Mouse (Mus musculus): ENCODE measurements around the gene Rab44. TPM values are rescaled to one million over a fixed set of nuclear protein-coding genes. Genes with fewer than 3 reads are reported as not detected.

Rab44 gene
- polyA plus RNA-seq, 1 experiment: 0.06 TPM

DNA sequence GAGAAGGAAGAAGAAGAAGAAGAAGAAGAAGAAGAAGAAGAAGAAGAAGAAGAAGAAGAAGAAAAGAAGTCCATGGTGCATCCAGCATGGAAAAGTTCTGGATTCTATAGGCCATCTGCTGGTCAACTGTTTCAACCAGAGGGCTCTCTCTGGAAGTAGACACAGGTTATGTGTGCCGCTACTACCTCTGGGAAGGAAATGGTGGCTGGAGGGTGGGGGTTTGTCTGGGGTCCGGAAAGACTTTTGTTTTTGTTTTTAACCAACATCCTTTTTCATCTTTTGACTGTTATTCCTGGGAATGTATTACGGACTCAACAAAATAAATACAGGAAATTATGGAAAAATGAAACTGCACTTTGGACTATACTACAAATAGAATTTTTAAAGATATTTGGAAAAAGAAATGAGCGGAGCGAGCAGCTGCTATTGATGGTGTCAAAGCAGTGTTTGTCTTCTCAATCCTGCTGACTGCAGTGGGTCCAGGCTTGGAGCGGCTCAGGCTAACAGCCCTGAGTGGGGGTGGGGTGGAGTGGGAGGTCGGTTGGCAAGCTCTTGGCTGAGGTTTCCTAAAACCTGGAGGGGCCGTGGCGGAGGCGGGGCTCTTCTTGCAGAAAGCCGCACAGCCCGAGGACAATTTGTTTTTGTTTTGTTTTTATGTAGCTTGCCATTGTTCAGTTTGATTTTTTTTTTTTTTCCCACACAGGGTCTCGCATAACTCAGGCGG, 36.0 kb upstream of the Rab44 start:
- Histone ChIP-seq H3K4me3 (ENCODE audit: insufficient read depth, poor library complexity, severe bottlenecking) (peak overlapping the region; percentile 7), H3K79me3 (ENCODE audit: low read depth) (no peaks in the 10 kb centered on the region), H3ac (ENCODE audit: control insufficient read depth, insufficient read length, low read depth) (peak overlapping the region; percentile 59), H3K36me3 (ENCODE audit: control insufficient read depth, insufficient read depth) (no peaks in the 10 kb centered on the region), H3K79me2 (ENCODE audit: control insufficient read depth, insufficient read depth) (no peaks in the 10 kb centered on the region), H3K27me3 (ENCODE audit: control insufficient read depth, insufficient read depth, insufficient read length) (no peaks in the 10 kb centered on the region)
- TF ChIP-seq FOSL1 (IDR thresholded peaks at IDR 0.05; ENCODE audit: insufficient read depth, low read length, poor library complexity, severe bottlenecking): no peak
- TF ChIP-seq CTCF (IDR thresholded peaks at IDR 0.05; ENCODE audit: control insufficient read depth, insufficient read depth, insufficient read length): no peak
- TF ChIP-seq MAX (IDR thresholded peaks at IDR 0.05): no peak

DNA sequence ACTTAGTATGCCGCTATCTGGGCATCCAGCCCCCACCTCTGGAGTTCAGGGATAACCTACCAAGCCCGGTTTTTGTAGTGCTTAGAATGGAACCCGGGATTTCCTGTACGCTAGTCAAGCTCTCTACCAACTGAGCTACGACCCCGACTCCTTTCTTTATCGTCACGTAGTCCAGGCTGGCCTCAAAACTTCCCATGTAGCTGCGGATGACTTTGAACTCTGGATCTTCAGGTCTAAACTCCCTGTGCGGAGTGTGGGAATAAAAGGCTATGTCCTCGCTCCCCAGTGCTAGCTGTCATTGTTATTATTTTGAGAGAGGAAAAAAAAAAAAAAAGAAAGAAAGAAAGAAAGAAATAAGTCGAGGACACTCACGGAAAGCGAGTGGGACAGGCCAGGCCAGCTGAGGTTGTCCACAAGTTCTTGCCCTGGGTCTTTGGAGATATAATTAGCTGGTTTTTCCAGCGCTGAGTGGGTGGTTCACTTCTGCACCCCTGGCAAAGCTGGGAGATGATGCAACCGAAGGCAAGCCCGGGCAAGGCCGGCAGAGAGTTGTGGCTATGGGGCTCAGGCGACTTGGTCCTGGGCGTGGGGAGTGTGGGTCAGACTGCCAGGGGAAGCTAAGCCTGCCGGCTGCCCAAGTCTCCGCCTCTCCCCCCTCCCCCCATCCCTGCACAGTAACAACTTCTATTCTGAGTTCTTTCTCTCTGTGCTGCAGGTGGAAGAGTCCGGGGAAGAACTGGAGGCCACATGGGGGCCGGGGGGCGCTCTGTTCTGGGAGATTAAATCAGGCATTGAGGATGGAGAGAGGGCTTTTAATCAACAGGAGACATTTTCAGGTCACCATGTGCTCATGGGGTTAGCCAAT, 35.2 kb upstream of the Rab44 start:
- H3K4me3 ChIP-seq (ENCODE audit: insufficient read depth, poor library complexity, severe bottlenecking): peak overlapping the region; percentile 7
- H3K79me2 ChIP-seq (ENCODE audit: control insufficient read depth, insufficient read depth): no peaks in the 10 kb centered on the region
- H3ac ChIP-seq (ENCODE audit: control insufficient read depth, insufficient read length, low read depth): peak overlapping the region; percentile 58
- H3K36me3 ChIP-seq (ENCODE audit: control insufficient read depth, insufficient read depth): no peaks in the 10 kb centered on the region
- H3K79me3 ChIP-seq (ENCODE audit: low read depth): no peaks in the 10 kb centered on the region
- TF ChIP-seq MYOD1 (IDR thresholded peaks at IDR 0.05; ENCODE audit: control insufficient read depth, insufficient read length, low read depth) (no peak), CEBPB (IDR thresholded peaks at IDR 0.05; ENCODE audit: low read depth) (peak; percentile 97)
- no peaks in the 10 kb centered on the region for H3K27me3 ChIP-seq (ENCODE audit: control insufficient read depth, insufficient read depth, insufficient read length)

DNA sequence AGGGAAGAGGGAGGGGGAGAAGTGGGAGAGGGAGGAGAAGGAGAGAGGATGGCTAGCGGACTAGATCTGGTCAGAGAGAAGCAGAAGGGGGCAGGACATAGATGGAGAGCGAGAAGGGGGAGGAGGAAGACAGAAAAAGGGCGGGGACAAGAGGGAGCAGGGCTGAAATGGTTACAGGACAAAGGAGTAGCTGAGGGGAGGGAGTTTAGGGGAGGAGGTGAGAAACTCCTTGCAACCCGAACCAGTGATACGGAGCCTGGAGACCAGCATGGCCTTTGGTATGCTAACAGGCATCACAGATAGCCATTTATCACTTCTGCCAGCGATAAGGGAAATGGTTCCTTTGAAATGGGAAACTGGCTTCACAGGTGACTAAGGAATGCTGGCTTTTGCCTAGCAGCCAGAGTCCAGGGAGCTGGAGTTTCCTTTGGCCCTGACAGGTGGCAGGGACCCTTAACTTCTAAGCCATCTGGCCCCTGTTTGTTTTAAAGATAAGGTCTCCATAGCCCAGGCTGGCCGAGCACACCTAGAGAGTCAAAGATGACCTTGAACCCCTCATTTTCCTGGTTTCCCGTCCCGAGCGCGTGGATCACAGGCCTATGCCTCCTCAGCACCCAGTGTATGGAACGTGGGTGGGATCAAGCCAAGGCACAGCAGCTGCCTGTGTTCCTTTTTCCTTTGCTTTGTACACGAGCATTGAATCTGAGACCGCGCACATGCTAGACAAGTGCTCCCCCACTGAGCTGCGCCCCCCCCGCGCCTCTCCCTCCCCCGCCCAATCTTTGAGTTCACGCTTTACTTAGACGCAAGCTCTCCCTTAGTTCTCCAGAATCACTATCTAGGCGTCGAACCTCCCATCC, 33.0 kb upstream of the Rab44 start:
- Histone ChIP-seq H3K4me3 (ENCODE audit: insufficient read depth, poor library complexity, severe bottlenecking) (no peak overlapping the region), H3K36me3 (ENCODE audit: control insufficient read depth, insufficient read depth) (no peaks in the 10 kb centered on the region), H3K27me3 (ENCODE audit: control insufficient read depth, insufficient read depth, insufficient read length) (no peaks in the 10 kb centered on the region), H3ac (ENCODE audit: control insufficient read depth, insufficient read length, low read depth) (no peak overlapping the region), H3K79me2 (ENCODE audit: control insufficient read depth, insufficient read depth) (no peaks in the 10 kb centered on the region), H3K79me3 (ENCODE audit: low read depth) (no peaks in the 10 kb centered on the region)
- no peak for TF ChIP-seq MYOG (IDR thresholded peaks at IDR 0.05; ENCODE audit: control insufficient read depth, extremely low read depth, insufficient read length)
- TF ChIP-seq CTCF (IDR thresholded peaks at IDR 0.05; ENCODE audit: control insufficient read depth, insufficient read depth, insufficient read length): no peak
- no peak for TF ChIP-seq MAX (IDR thresholded peaks at IDR 0.05)
- no peak for TF ChIP-seq USF1 (IDR thresholded peaks at IDR 0.05; ENCODE audit: low read depth)
- TF ChIP-seq FOSL1 (IDR thresholded peaks at IDR 0.05; ENCODE audit: insufficient read depth, low read length, poor library complexity, severe bottlenecking): no peak
- TF ChIP-seq CEBPB (IDR thresholded peaks at IDR 0.05; ENCODE audit: low read depth): no peak
- no peak for TF ChIP-seq MYOD1 (IDR thresholded peaks at IDR 0.05; ENCODE audit: control insufficient read depth, insufficient read length, low read depth)

DNA sequence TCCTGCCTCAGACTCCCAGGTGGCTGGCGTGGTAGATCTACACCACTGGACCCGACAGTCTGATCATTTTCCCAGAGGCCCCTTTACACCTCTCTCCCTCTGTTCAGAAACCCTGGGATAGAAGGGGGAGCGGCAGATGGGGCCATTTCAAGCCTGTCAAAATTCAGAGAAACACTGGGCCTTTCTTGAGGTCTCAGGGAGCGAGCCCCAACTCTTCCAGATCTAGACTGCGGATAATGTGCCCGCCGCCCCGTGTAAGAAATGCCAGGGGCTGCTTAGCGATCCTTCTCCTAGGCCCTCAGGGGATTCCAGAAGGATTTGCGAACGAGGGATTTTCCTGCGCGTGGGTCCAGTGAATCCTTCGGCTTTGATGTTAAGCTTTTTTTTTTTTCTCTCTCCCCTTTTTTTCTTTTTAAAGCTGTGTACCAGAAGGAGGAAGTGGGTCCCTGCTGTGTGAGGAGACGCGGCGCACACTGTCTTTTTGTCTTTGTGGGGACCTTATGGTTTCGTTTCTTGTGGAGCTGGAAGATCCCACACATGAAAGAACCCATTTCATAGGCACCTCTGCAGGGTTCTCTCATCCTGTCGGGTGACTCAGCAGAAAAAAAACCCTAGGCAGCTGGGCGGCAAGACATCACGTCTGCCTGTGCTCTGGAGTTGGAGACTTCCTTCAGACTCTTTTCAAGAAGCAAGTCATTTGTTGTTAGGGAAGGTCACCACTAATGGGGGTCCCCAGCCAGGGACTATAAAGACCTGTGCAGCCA, 32.1 kb upstream of the Rab44 start:
- no peak overlapping the region for H3ac ChIP-seq (ENCODE audit: control insufficient read depth, insufficient read length, low read depth)
- H3K4me3 ChIP-seq (ENCODE audit: insufficient read depth, poor library complexity, severe bottlenecking): no peak overlapping the region
- TF ChIP-seq CTCF (IDR thresholded peaks at IDR 0.05; ENCODE audit: control insufficient read depth, insufficient read depth, insufficient read length) (no peak), USF1 (IDR thresholded peaks at IDR 0.05; ENCODE audit: low read depth) (no peak), MYOD1 (IDR thresholded peaks at IDR 0.05; ENCODE audit: control insufficient read depth, insufficient read length, low read depth) (no peak), MYOG (IDR thresholded peaks at IDR 0.05; ENCODE audit: control insufficient read depth, extremely low read depth, insufficient read length) (no peak), CEBPB (IDR thresholded peaks at IDR 0.05; ENCODE audit: low read depth) (no peak), FOSL1 (IDR thresholded peaks at IDR 0.05; ENCODE audit: insufficient read depth, low read length, poor library complexity, severe bottlenecking) (no peak), MAX (IDR thresholded peaks at IDR 0.05) (no peak)
- H3K79me3 ChIP-seq (ENCODE audit: low read depth): no peaks in the 10 kb centered on the region
- H3K36me3 ChIP-seq (ENCODE audit: control insufficient read depth, insufficient read depth): no peaks in the 10 kb centered on the region
- H3K79me2 ChIP-seq (ENCODE audit: control insufficient read depth, insufficient read depth): no peaks in the 10 kb centered on the region
- no peaks in the 10 kb centered on the region for H3K27me3 ChIP-seq (ENCODE audit: control insufficient read depth, insufficient read depth, insufficient read length)

DNA sequence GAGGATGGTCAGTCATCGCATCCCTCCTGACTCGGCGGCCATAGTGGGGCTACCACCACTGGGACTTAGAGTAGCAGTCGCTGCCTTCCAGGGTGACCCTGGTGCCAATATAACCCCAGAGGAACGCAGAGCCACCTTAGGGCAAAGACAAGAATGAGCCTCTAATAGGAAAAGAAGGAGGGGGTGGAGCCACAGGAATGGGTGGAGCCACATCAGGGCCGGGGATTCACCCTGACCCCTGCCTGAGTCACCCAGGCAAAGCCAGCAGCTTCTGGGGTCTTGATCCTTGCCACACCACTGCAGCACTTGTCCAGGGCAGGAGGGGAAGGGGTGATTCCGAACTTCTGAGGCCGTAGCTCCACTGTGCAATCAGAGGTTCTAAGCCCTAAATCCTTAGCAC, 30.4 kb upstream of the Rab44 start:
- Histone ChIP-seq H3K27me3 (ENCODE audit: control insufficient read depth, insufficient read depth, insufficient read length) (no peaks in the 10 kb centered on the region), H3ac (ENCODE audit: control insufficient read depth, insufficient read length, low read depth) (no peak overlapping the region), H3K4me3 (ENCODE audit: insufficient read depth, poor library complexity, severe bottlenecking) (no peak overlapping the region), H3K36me3 (ENCODE audit: control insufficient read depth, insufficient read depth) (no peaks in the 10 kb centered on the region), H3K79me3 (ENCODE audit: low read depth) (no peaks in the 10 kb centered on the region), H3K79me2 (ENCODE audit: control insufficient read depth, insufficient read depth) (no peaks in the 10 kb centered on the region)
- TF ChIP-seq FOSL1 (IDR thresholded peaks at IDR 0.05; ENCODE audit: insufficient read depth, low read length, poor library complexity, severe bottlenecking) (no peak), MAX (IDR thresholded peaks at IDR 0.05) (no peak), USF1 (IDR thresholded peaks at IDR 0.05; ENCODE audit: low read depth) (no peak), CEBPB (IDR thresholded peaks at IDR 0.05; ENCODE audit: low read depth) (no peak), CTCF (IDR thresholded peaks at IDR 0.05; ENCODE audit: control insufficient read depth, insufficient read depth, insufficient read length) (no peak), MYOG (IDR thresholded peaks at IDR 0.05; ENCODE audit: control insufficient read depth, extremely low read depth, insufficient read length) (no peak), MYOD1 (IDR thresholded peaks at IDR 0.05; ENCODE audit: control insufficient read depth, insufficient read length, low read depth) (no peak)

Measured in C2C12 (cell line).